Mouse (Mus musculus): ENCODE measurements around the gene Smarca1.

- TF ChIP-seq CTCF (conservative IDR thresholded peaks at IDR 0.05; ENCODE audit: insufficient read depth, insufficient read length, low read depth, low read length) (no peak), POLR2A (IDR thresholded peaks at IDR 0.05; ENCODE audit: low read depth, low read length) (no peak)
These were observed 10.0 kb downstream of the Smarca1 start for GRCm38 (mm10) chrX:47882813-47883212.

Data from kidney, adult 2 months (tissue).